In the genomic region with DNA sequence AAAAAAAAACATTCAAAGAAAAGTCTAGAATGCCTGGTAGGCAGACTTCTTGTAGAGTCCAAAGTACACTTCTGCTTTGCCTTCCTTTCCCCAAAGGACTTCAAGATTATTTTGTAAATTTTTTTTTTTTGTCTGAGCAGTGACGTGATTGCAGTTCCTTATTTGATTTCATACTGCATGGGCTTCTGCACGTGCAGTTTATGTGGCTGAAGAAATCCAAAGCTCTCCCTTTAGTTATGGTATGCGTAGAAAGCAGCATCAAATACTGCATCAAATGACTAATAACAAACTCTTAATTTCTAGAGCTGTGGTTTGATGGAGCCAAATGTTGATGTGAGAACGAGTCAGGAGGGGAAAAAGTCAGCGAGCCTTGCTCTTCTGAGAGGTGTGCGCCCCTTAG, we compare ENCODE assay signal across 8 mouse cellular contexts. TPM values are rescaled to one million over a fixed set of nuclear protein-coding genes. Genes with fewer than 3 reads are reported as not detected.
DNase-seq lines count a peak whose midpoint lies in the region; ATAC-seq and TF ChIP-seq lines count a peak whose summit lies in the region.

No protein-coding gene starts in this region.

- H3K4me3 ChIP-seq in gastrocnemius, adult 2 months: peak overlapping the region; percentile 80
- H3K4me3 ChIP-seq in heart, postnatal 0 days (ENCODE audit: low read depth, low read length): peak overlapping the region; percentile 34

- TF ChIP-seq EP300 in heart, postnatal 0 days (IDR thresholded peaks at IDR 0.05; ENCODE audit: low read depth): no peak

- H3K4me1 ChIP-seq in heart, postnatal 0 days (ENCODE audit: control insufficient read depth, insufficient read depth): peaks cover 18% of the 10 kb centered on the region

- H3K4me2 ChIP-seq in heart, postnatal 0 days (ENCODE audit: low read depth, low read length): peak overlapping the region; percentile 76

- no peak for ATAC-seq in heart, postnatal 0 days (ENCODE audit: insufficient read depth, low read depth)
- ATAC-seq in megakaryocyte, adult 5-6 weeks (ENCODE audit: poor library complexity, severe bottlenecking): 0 out of 2 replicates have a peak, but pooled peaks have one; percentile 6

- H3K27me3 ChIP-seq in heart, postnatal 0 days (ENCODE audit: control insufficient read depth, insufficient read depth, low read length): no peaks in the 10 kb centered on the region

- H3K36me3 ChIP-seq in heart, postnatal 0 days (replicated peaks; ENCODE audit: control insufficient read depth, insufficient read depth, low read length): no peaks in the 10 kb centered on the region

- TF ChIP-seq CTCF in gastrocnemius, adult 2 months (IDR thresholded peaks at IDR 0.05): no peak
- TF ChIP-seq CTCF in heart, postnatal 0 days (IDR thresholded peaks at IDR 0.05; ENCODE audit: low read depth): no peak

- no peaks in the 10 kb centered on the region for H3K9me3 ChIP-seq in heart, postnatal 0 days (replicated peaks; ENCODE audit: control insufficient read depth, low read length)

- no peak overlapping the region for H3K9ac ChIP-seq in heart, postnatal 0 days (replicated peaks; ENCODE audit: low read depth, low read length)

- H3K27ac ChIP-seq in gastrocnemius, adult 2 months: peak overlapping the region; percentile 98
- no peak overlapping the region for H3K27ac ChIP-seq in heart, postnatal 0 days (ENCODE audit: low read depth)

- no peak for DNase-seq in gastrocnemius, adult 2 months
- no peak for DNase-seq in gastrocnemius, adult 8-10 months (ENCODE audit: low spot score in 2 of 2)
- peak; percentile 57 for DNase-seq in MEL-GATA-1-ER (ENCODE audit: extremely low read depth, low read depth)
- peak; percentile 8 for DNase-seq in heart, postnatal 0 days (ENCODE audit: low spot score)
- no peak for DNase-seq in adrenal gland, postnatal 10 days
- no peak for DNase-seq in right cerebral cortex, postnatal 25 days
- no peak for DNase-seq in right cerebral cortex, adult 18-20 months

- intact Hi-C loops in gastrocnemius, adult 2 months (cut with DNase I): loop anchor here (1.0 kb wide), 1 partner anchor 194 kb away; no protein-coding TSS in a partner anchor

- WGBS in heart, postnatal 0 days: 31% methylated on average over 6 of the region's 6 CpGs

RNA-seq across cellular contexts. Expression of a gene that starts 3.2 kb away (rescaled TPM):
- total RNA-seq in gastrocnemius, adult 2 months (2021): 10 to 100 TPM; 35.2 to 36.9 TPM
- total RNA-seq in gastrocnemius, adult 8-10 months (2022): 10 to 100 TPM; 28.0 to 39.8 (median 32.4) TPM
- 34.0 and 39.7 TPM in 2 replicates for total RNA-seq in heart, postnatal 0 days (2014; rRNA removed; ENCODE audit: low replicate concordance)
- 4.4 and 5.0 TPM in 2 replicates for polyA plus RNA-seq in heart, postnatal 0 days (2015; fragmentation: Nextera tagmentation; extraction: Ambion mirVana)
- total RNA-seq in megakaryocyte, adult 5-6 weeks (2015): 110 and 114 TPM in 2 replicates
- 110 and 133 TPM in 2 replicates for total RNA-seq in megakaryocyte, adult 5-6 weeks (2017)
- total RNA-seq in adrenal gland, postnatal 10 days (2021): 10 to 100 TPM; 64.8 to 65.9 TPM

RNA-seq across cellular contexts. Expression of a gene that starts 20.9 kb away (rescaled TPM):
- 10 to 100 TPM; 55.3 to 71.6 TPM for total RNA-seq in gastrocnemius, adult 2 months (2021)
- total RNA-seq in gastrocnemius, adult 8-10 months (2022): 10 to 100 TPM; 58.0 to 72.1 (median 60.8) TPM
- 107 and 138 TPM in 2 replicates for total RNA-seq in heart, postnatal 0 days (2014; rRNA removed; ENCODE audit: low replicate concordance)
- 55.5 and 61.5 TPM in 2 replicates for polyA plus RNA-seq in heart, postnatal 0 days (2015; fragmentation: Nextera tagmentation; extraction: Ambion mirVana)
- total RNA-seq in megakaryocyte, adult 5-6 weeks (2015): 58.6 and 66.9 TPM in 2 replicates
- total RNA-seq in megakaryocyte, adult 5-6 weeks (2017): 45.1 and 49.3 TPM in 2 replicates
- total RNA-seq in adrenal gland, postnatal 10 days (2021): 10 to 100 TPM; 60.0 to 65.8 TPM

Comparison
In these comparisons a context has a peak if more than half of its experiments do, and no peak if none do; other contexts are left out.
1. DNase-seq: peak in MEL-GATA-1-ER (single experiment) and heart, postnatal 0 days (single experiment); none in gastrocnemius, adult 2 months (single experiment), gastrocnemius, adult 8-10 months (0 of 2), adrenal gland, postnatal 10 days (single experiment), right cerebral cortex, postnatal 25 days (single experiment) and right cerebral cortex, adult 18-20 months (single experiment).